Mouse (Mus musculus) ES-E14 (cell line): ENCODE measurements at regions not wholly inside any gene's neighbourhood (a gene's known extent, or its start where the extent isn't known, plus 50 kb on each side); places are given as distances from the start of the nearest gene placed in this dataset.

Source experiments
- CHD2 ChIP-seq: IDR thresholded peaks from 2 replicates; pipeline ENCODE4 v1.6.1; 2014; ENCODE audit warnings: mild to moderate bottlenecking, low read depth, low read length, inconsistent platforms
- HCFC1 ChIP-seq: IDR thresholded peaks from 2 replicates; pipeline ENCODE4 v1.6.1; 2012; ENCODE audit warnings: low read length, inconsistent platforms, borderline replicate concordance; ENCODE audit not compliant: insufficient read depth
- MAFK ChIP-seq: IDR thresholded peaks from 2 replicates; pipeline ENCODE4 v1.6.1; 2014; ENCODE audit warnings: mild to moderate bottlenecking, low read depth, low read length, inconsistent platforms; ENCODE audit not compliant: insufficient read depth
- ZC3H11A ChIP-seq: IDR thresholded peaks from 2 replicates; pipeline ENCODE4 v1.6.1; 2012; ENCODE audit warnings: low read depth, mild to moderate bottlenecking, inconsistent platforms, low read length, borderline replicate concordance
- ZNF384 ChIP-seq: IDR thresholded peaks from 2 replicates; pipeline ENCODE4 v1.6.1; 2012; ENCODE audit warnings: low read depth, low read length, inconsistent platforms

- no peak for TF ChIP-seq MAFK
- TF ChIP-seq HCFC1 = no peak
- TF ChIP-seq CHD2 = no peak
- TF ChIP-seq ZC3H11A = no peak
- no peak for TF ChIP-seq ZNF384
Measured at GRCm38 (mm10) chr8:5918136-5918535, 813.0 kb upstream of the Slc10a2 start.
